ENCODE assay signal across 17 mouse cellular contexts in the genomic region with DNA sequence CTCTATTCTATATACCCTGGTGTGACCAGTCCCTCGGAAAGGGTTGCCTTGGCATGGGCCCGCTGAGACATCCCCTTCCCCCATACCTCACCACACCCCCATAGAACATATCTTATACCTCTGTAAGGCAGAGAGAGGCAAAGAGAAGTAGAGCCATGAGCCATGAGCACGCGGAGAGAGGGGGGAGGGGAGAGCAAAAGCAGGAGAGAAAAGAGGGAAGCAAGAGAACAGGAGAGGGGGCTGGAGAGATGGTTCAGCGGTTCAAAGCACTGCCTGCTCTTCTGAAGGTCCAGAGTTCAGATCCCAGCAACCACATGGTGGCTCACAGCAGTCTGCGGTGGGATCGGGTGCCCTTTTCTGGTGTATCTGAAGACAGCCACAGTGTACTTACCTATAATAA. TPM values are rescaled to one million over a fixed set of nuclear protein-coding genes. Genes with fewer than 3 reads are reported as not detected.
"Had no signal": no experiment of that assay in that cellular context is flagged by ENCODE, and none has a peak within 500 bp of the region (broad histone marks: within the 10 kb centered on the region; RNA-seq: fewer than 3 reads in every experiment).

No protein-coding gene starts in this region.

- H3K4me3 ChIP-seq: layer of hippocampus, adult 2 months; limb, embryonic 10.5 days; lung, embryonic 15.5 days; neural tube, embryonic 13.5 days had no signal

- H3K27ac ChIP-seq: layer of hippocampus, adult 2 months; limb, embryonic 10.5 days; neural tube, embryonic 13.5 days had no signal

- H3K36me3 ChIP-seq: limb, embryonic 10.5 days; lung, embryonic 15.5 days; neural tube, embryonic 13.5 days had no signal

- H3K4me2 ChIP-seq: lung, embryonic 15.5 days; neural tube, embryonic 13.5 days had no signal

- ATAC-seq: midbrain, embryonic 16.5 days had no signal

- DNase-seq: kidney, adult 11 months; kidney, postnatal 10 days; kidney, postnatal 4 days; lung, postnatal 14 days; right cerebral cortex, adult 18-20 months; right cerebral cortex, postnatal 25 days; thymus, adult 2 months; thymus, postnatal 25 days had no signal

- H3K4me1 ChIP-seq: neural tube, embryonic 13.5 days had no signal

- H3K27me3 ChIP-seq: lung, embryonic 15.5 days; neural tube, embryonic 13.5 days had no signal

- H3K9me3 ChIP-seq: limb, embryonic 10.5 days; lung, embryonic 15.5 days; neural tube, embryonic 13.5 days had no signal

- H3K9ac ChIP-seq: lung, embryonic 15.5 days; neural tube, embryonic 13.5 days had no signal

RNA-seq across cellular contexts. Expression of a gene that starts 51.0 kb away (rescaled TPM):
- polyA plus RNA-seq: kidney, embryonic 14.5 days; limb, embryonic 10.5 days; limb, embryonic 14.5 days; liver, embryonic 16.5 days; midbrain, embryonic 16.5 days; neural tube, embryonic 13.5 days; small intestine, adult 2 months had no signal
